13 mouse cellular contexts compared by ENCODE assay signal in the genomic region with DNA sequence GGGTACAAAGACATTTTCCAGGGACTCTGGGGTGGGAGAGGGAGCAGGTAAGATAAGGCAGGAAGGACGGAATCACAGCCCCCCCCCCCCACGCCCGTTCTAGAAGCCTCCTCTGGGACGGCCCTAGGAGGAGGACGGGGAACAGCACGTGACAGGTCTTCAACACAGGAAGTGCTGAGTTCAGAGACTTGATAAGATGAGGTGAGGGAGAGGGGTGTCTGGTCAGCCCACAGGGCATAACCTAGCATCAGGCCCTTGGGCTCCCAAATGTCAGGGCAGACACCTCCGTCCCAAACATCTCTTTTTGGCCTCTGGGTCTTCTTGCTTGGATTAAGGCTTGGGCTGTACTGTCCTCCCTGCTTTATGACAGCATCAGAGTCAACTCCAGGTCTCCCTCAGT. TPM values are rescaled to one million over a fixed set of nuclear protein-coding genes. Genes with fewer than 3 reads are reported as not detected.
A peak's percentile ranks its signal among the peaks of the same experiment; 100 is the strongest.
DNase-seq lines count a peak whose midpoint lies in the region; ATAC-seq and TF ChIP-seq lines count a peak whose summit lies in the region.
"Had no signal": no experiment of that assay in that cellular context is flagged by ENCODE, and none has a peak within 500 bp of the region (broad histone marks: within the 10 kb centered on the region; RNA-seq: fewer than 3 reads in every experiment).

No protein-coding gene starts in this region.

- H3K4me2 ChIP-seq in hindbrain, embryonic 11.5 days (replicated peaks; ENCODE audit: low read depth, low read length): no peak overlapping the region
- no peak overlapping the region for H3K4me2 ChIP-seq in hindbrain, embryonic 13.5 days
- peak overlapping the region; percentile 40; the same call in 1 of the 2 replicates for H3K4me2 ChIP-seq in stomach, embryonic 14.5 days (replicated peaks; ENCODE audit: low read depth, low read length)
- no peak overlapping the region for H3K4me2 ChIP-seq in stomach, postnatal 0 days (replicated peaks; ENCODE audit: low read depth)
- no peak overlapping the region for H3K4me2 ChIP-seq in limb, embryonic 12.5 days
- H3K4me2 ChIP-seq in kidney, embryonic 16.5 days (replicated peaks; ENCODE audit: low read depth, low read length): no peak overlapping the region

- TF ChIP-seq EP300 in stomach, postnatal 0 days (optimal IDR thresholded peaks at IDR 0.05): no peak

- H3K27ac ChIP-seq in hindbrain, embryonic 11.5 days (ENCODE audit: low read depth, low read length): no peak overlapping the region
- no peak overlapping the region for H3K27ac ChIP-seq in hindbrain, embryonic 13.5 days
- H3K27ac ChIP-seq in stomach, embryonic 14.5 days (ENCODE audit: low read length): no peak overlapping the region
- H3K27ac ChIP-seq in stomach, postnatal 0 days (replicated peaks): no peak overlapping the region
- H3K27ac ChIP-seq in limb, embryonic 12.5 days: no peak overlapping the region
- H3K27ac ChIP-seq in kidney, embryonic 16.5 days (ENCODE audit: low read length): no peak overlapping the region

- H3K4me3 ChIP-seq in hindbrain, embryonic 11.5 days (ENCODE audit: low read depth, low read length): no peak overlapping the region
- no peak overlapping the region for H3K4me3 ChIP-seq in hindbrain, embryonic 13.5 days
- H3K4me3 ChIP-seq in stomach, embryonic 14.5 days (ENCODE audit: low read depth, low read length): no peak overlapping the region
- H3K4me3 ChIP-seq in stomach, postnatal 0 days (ENCODE audit: low read depth, low read length): no peak overlapping the region
- peak overlapping the region; percentile 41; the same call in 1 of the 2 replicates for H3K4me3 ChIP-seq in limb, embryonic 12.5 days (replicated peaks)
- H3K4me3 ChIP-seq in kidney, embryonic 16.5 days (ENCODE audit: low read length): no peak overlapping the region

- ATAC-seq in hindbrain, embryonic 11.5 days (ENCODE audit: low FRiP score): peak; percentile 48; the same call in 1 of the 2 replicates
- no peak for ATAC-seq in hindbrain, embryonic 13.5 days (ENCODE audit: low FRiP score)
- ATAC-seq in stomach, embryonic 14.5 days (ENCODE audit: insufficient number of reproducible peaks, insufficient read depth, low FRiP score, low read depth): peak; percentile 20; the same call in 1 of the 2 replicates
- no peak for ATAC-seq in stomach, postnatal 0 days (ENCODE audit: low FRiP score, low TSS enrichment)
- ATAC-seq in limb, embryonic 12.5 days (ENCODE audit: insufficient number of reproducible peaks, insufficient read depth, low FRiP score, low TSS enrichment, low read depth): no peak
- no peak for ATAC-seq in kidney, embryonic 16.5 days (ENCODE audit: low FRiP score, low TSS enrichment)

- H3K4me1 ChIP-seq in hindbrain, embryonic 11.5 days (replicated peaks; ENCODE audit: control insufficient read depth, insufficient read depth, low read length): peaks cover 8% of the 10 kb centered on the region; the same call in 1 of the 2 replicates
- H3K4me1 ChIP-seq in hindbrain, embryonic 13.5 days (replicated peaks): peaks cover 27% of the 10 kb centered on the region
- H3K4me1 ChIP-seq in stomach, embryonic 14.5 days (ENCODE audit: control insufficient read depth, insufficient read depth, low read length): no peaks in the 10 kb centered on the region
- H3K4me1 ChIP-seq in stomach, postnatal 0 days (replicated peaks; ENCODE audit: control insufficient read depth, insufficient read depth): no peaks in the 10 kb centered on the region
- H3K4me1 ChIP-seq in limb, embryonic 12.5 days (replicated peaks): peaks cover 12% of the 10 kb centered on the region
- H3K4me1 ChIP-seq in kidney, embryonic 16.5 days (ENCODE audit: insufficient read depth, low read length): peaks cover 11% of the 10 kb centered on the region

- WGBS in hindbrain, embryonic 11.5 days: 35% methylated on average over 7 of the region's 7 CpGs
- WGBS in hindbrain, embryonic 13.5 days: 66% methylated on average over 7 of the region's 7 CpGs
- WGBS in stomach, embryonic 14.5 days: 42% methylated on average over 7 of the region's 7 CpGs
- WGBS in stomach, postnatal 0 days: 52% methylated on average over 7 of the region's 7 CpGs
- WGBS in limb, embryonic 12.5 days: 50% methylated on average over 7 of the region's 7 CpGs
- WGBS in kidney, embryonic 16.5 days: 61% methylated on average over 7 of the region's 7 CpGs

- H3K9ac ChIP-seq in hindbrain, embryonic 11.5 days (ENCODE audit: low read depth, low read length): no peak overlapping the region
- H3K9ac ChIP-seq in hindbrain, embryonic 13.5 days: no peak overlapping the region
- H3K9ac ChIP-seq in stomach, embryonic 14.5 days (replicated peaks; ENCODE audit: low read depth, low read length): no peak overlapping the region
- no peak overlapping the region for H3K9ac ChIP-seq in stomach, postnatal 0 days (ENCODE audit: low read length)
- H3K9ac ChIP-seq in limb, embryonic 12.5 days (replicated peaks): no peak overlapping the region
- no peak overlapping the region for H3K9ac ChIP-seq in kidney, embryonic 16.5 days (replicated peaks; ENCODE audit: low read length)

- peaks cover 11% of the 10 kb centered on the region for H3K27me3 ChIP-seq in hindbrain, embryonic 11.5 days (ENCODE audit: control insufficient read depth, insufficient read depth, low read length)
- peaks cover 37% of the 10 kb centered on the region for H3K27me3 ChIP-seq in hindbrain, embryonic 13.5 days
- 0 out of 2 replicates have a peak, but pooled peaks cover 6% of the 10 kb centered on the region for H3K27me3 ChIP-seq in stomach, embryonic 14.5 days (ENCODE audit: control insufficient read depth, insufficient read depth, low read length)
- H3K27me3 ChIP-seq in stomach, postnatal 0 days (ENCODE audit: control insufficient read depth, insufficient read depth, low read length): no peaks in the 10 kb centered on the region
- H3K27me3 ChIP-seq in limb, embryonic 12.5 days: peaks cover 65% of the 10 kb centered on the region
- no peaks in the 10 kb centered on the region for H3K27me3 ChIP-seq in splenic B cell, adult 2 months (ENCODE audit: control insufficient read depth, insufficient read depth, low read length, poor library complexity, severe bottlenecking)
- H3K27me3 ChIP-seq in kidney, embryonic 16.5 days (ENCODE audit: insufficient read depth, low read length): peaks cover 9% of the 10 kb centered on the region

- H3K9me3 ChIP-seq in hindbrain, embryonic 11.5 days (ENCODE audit: control insufficient read depth, low read length): no peaks in the 10 kb centered on the region
- no peaks in the 10 kb centered on the region for H3K9me3 ChIP-seq in hindbrain, embryonic 13.5 days
- no peaks in the 10 kb centered on the region for H3K9me3 ChIP-seq in stomach, embryonic 14.5 days (ENCODE audit: control insufficient read depth, low read depth, low read length)
- H3K9me3 ChIP-seq in stomach, postnatal 0 days (ENCODE audit: control insufficient read depth, low read length): no peaks in the 10 kb centered on the region
- H3K9me3 ChIP-seq in limb, embryonic 12.5 days: no peaks in the 10 kb centered on the region
- no peaks in the 10 kb centered on the region for H3K9me3 ChIP-seq in kidney, embryonic 16.5 days (ENCODE audit: low read length)

- H3K36me3 ChIP-seq in hindbrain, embryonic 11.5 days (ENCODE audit: control insufficient read depth, insufficient read depth, low read length): no peaks in the 10 kb centered on the region
- no peaks in the 10 kb centered on the region for H3K36me3 ChIP-seq in hindbrain, embryonic 13.5 days
- no peaks in the 10 kb centered on the region for H3K36me3 ChIP-seq in stomach, embryonic 14.5 days (ENCODE audit: control insufficient read depth, insufficient read depth, low read length)
- H3K36me3 ChIP-seq in stomach, postnatal 0 days (ENCODE audit: control insufficient read depth, insufficient read depth, low read length): no peaks in the 10 kb centered on the region
- H3K36me3 ChIP-seq in limb, embryonic 12.5 days: no peaks in the 10 kb centered on the region
- H3K36me3 ChIP-seq in splenic B cell, adult 2 months (ENCODE audit: control insufficient read depth, insufficient read depth, low read length, poor library complexity, severe bottlenecking): peaks cover 7% of the 10 kb centered on the region; the same call in 1 of the 2 replicates
- H3K36me3 ChIP-seq in kidney, embryonic 16.5 days (ENCODE audit: insufficient read depth, low read length): no peaks in the 10 kb centered on the region

- no peak for TF ChIP-seq CTCF in stomach, postnatal 0 days (IDR thresholded peaks at IDR 0.05; ENCODE audit: low read depth)

- DNase-seq in hindbrain, embryonic 11.5 days (ENCODE audit: low spot score): no peak
- no peak for DNase-seq in stomach, postnatal 0 days (ENCODE audit: low spot score)
- DNase-seq in splenic B cell, adult 2 months (ENCODE audit: low read depth, low spot score): peak; percentile 53
- no peak for DNase-seq in left cerebral cortex, adult 11 months (ENCODE audit: low spot score)
- DNase-seq: cerebellum, adult 9-11 months; gastrocnemius, postnatal 25 days; kidney, adult 18-20 months had no signal

RNA-seq across cellular contexts. Expression of gene Tnfrsf13c, which starts 0.9 kb away (rescaled TPM):
- 0.35 and 0.62 TPM in 2 replicates for polyA plus RNA-seq in hindbrain, embryonic 11.5 days (2014; fragmentation: Nextera tagmentation; extraction: Ambion mirVana)
- polyA plus RNA-seq in hindbrain, embryonic 13.5 days (2015; fragmentation: Nextera tagmentation; extraction: Ambion mirVana): not detected in 2 replicates
- polyA plus RNA-seq in stomach, embryonic 14.5 days (2014; fragmentation: Nextera tagmentation; extraction: Ambion mirVana): 0.18 TPM in 1 of 2 replicates, not detected in the other
- polyA plus RNA-seq in stomach, postnatal 0 days (2015; fragmentation: Nextera tagmentation; extraction: Ambion mirVana): not detected in 2 replicates
- polyA plus RNA-seq in limb, embryonic 12.5 days (2016; fragmentation: Nextera tagmentation; extraction: Ambion mirVana): 0.10 TPM in 1 of 2 replicates, not detected in the other
- polyA plus RNA-seq in kidney, embryonic 16.5 days (2015; fragmentation: Nextera tagmentation; extraction: Ambion mirVana): 0.15 TPM in 1 of 2 replicates, not detected in the other

RNA-seq across cellular contexts. Expression of gene Shisa8, which starts 10.6 kb away (rescaled TPM):
- 1.0 and 1.9 TPM in 2 replicates for polyA plus RNA-seq in hindbrain, embryonic 11.5 days (2014; fragmentation: Nextera tagmentation; extraction: Ambion mirVana)
- polyA plus RNA-seq in hindbrain, embryonic 13.5 days (2015; fragmentation: Nextera tagmentation; extraction: Ambion mirVana): 0.93 and 1.8 TPM in 2 replicates
- polyA plus RNA-seq in stomach, embryonic 14.5 days (2014; fragmentation: Nextera tagmentation; extraction: Ambion mirVana): 0.30 and 0.39 TPM in 2 replicates
- 0.06 and 0.23 TPM in 2 replicates for polyA plus RNA-seq in stomach, postnatal 0 days (2015; fragmentation: Nextera tagmentation; extraction: Ambion mirVana)
- 0.10 and 0.23 TPM in 2 replicates for polyA plus RNA-seq in limb, embryonic 12.5 days (2016; fragmentation: Nextera tagmentation; extraction: Ambion mirVana)
- 0.41 and 0.62 TPM in 2 replicates for polyA plus RNA-seq in kidney, embryonic 16.5 days (2015; fragmentation: Nextera tagmentation; extraction: Ambion mirVana)

RNA-seq across cellular contexts. Expression of gene Cenpm, which starts 21.3 kb away (rescaled TPM):
- polyA plus RNA-seq in hindbrain, embryonic 11.5 days (2014; fragmentation: Nextera tagmentation; extraction: Ambion mirVana): 76.2 and 78.1 TPM in 2 replicates
- 20.0 and 22.0 TPM in 2 replicates for polyA plus RNA-seq in hindbrain, embryonic 13.5 days (2015; fragmentation: Nextera tagmentation; extraction: Ambion mirVana)
- 72.1 and 86.7 TPM in 2 replicates for polyA plus RNA-seq in stomach, embryonic 14.5 days (2014; fragmentation: Nextera tagmentation; extraction: Ambion mirVana)
- 24.0 and 27.0 TPM in 2 replicates for polyA plus RNA-seq in stomach, postnatal 0 days (2015; fragmentation: Nextera tagmentation; extraction: Ambion mirVana)
- 75.5 and 75.7 TPM in 2 replicates for polyA plus RNA-seq in limb, embryonic 12.5 days (2016; fragmentation: Nextera tagmentation; extraction: Ambion mirVana)
- polyA plus RNA-seq in kidney, embryonic 16.5 days (2015; fragmentation: Nextera tagmentation; extraction: Ambion mirVana): 65.9 and 71.2 TPM in 2 replicates

RNA-seq across cellular contexts. Expression of gene 1500009C09Rik, which starts 28.9 kb away (rescaled TPM):
- 0.86 and 1.6 TPM in 2 replicates for polyA plus RNA-seq in hindbrain, embryonic 11.5 days (2014; fragmentation: Nextera tagmentation; extraction: Ambion mirVana)
- polyA plus RNA-seq in hindbrain, embryonic 13.5 days (2015; fragmentation: Nextera tagmentation; extraction: Ambion mirVana): 8.9 and 9.2 TPM in 2 replicates
- polyA plus RNA-seq in stomach, embryonic 14.5 days (2014; fragmentation: Nextera tagmentation; extraction: Ambion mirVana): not detected in 2 replicates
- polyA plus RNA-seq in stomach, postnatal 0 days (2015; fragmentation: Nextera tagmentation; extraction: Ambion mirVana): 0.23 and 0.24 TPM in 2 replicates
- not detected in 2 replicates for polyA plus RNA-seq in limb, embryonic 12.5 days (2016; fragmentation: Nextera tagmentation; extraction: Ambion mirVana)
- not detected in 2 replicates for polyA plus RNA-seq in kidney, embryonic 16.5 days (2015; fragmentation: Nextera tagmentation; extraction: Ambion mirVana)
- polyA plus RNA-seq: heart, embryonic 16.5 days; lung, postnatal 0 days had no signal

RNA-seq across cellular contexts. Expression of gene Sept3, which starts 51.4 kb away (rescaled TPM):
- polyA plus RNA-seq in hindbrain, embryonic 11.5 days (2014; fragmentation: Nextera tagmentation; extraction: Ambion mirVana): 146 and 150 TPM in 2 replicates
- 329 and 346 TPM in 2 replicates for polyA plus RNA-seq in hindbrain, embryonic 13.5 days (2015; fragmentation: Nextera tagmentation; extraction: Ambion mirVana)
- 16.1 and 16.6 TPM in 2 replicates for polyA plus RNA-seq in stomach, embryonic 14.5 days (2014; fragmentation: Nextera tagmentation; extraction: Ambion mirVana)
- polyA plus RNA-seq in stomach, postnatal 0 days (2015; fragmentation: Nextera tagmentation; extraction: Ambion mirVana): 2.1 and 2.9 TPM in 2 replicates
- 45.5 and 46.3 TPM in 2 replicates for polyA plus RNA-seq in limb, embryonic 12.5 days (2016; fragmentation: Nextera tagmentation; extraction: Ambion mirVana)
- 8.6 and 11.3 TPM in 2 replicates for polyA plus RNA-seq in kidney, embryonic 16.5 days (2015; fragmentation: Nextera tagmentation; extraction: Ambion mirVana)

Comparison
In these comparisons a context has a peak if more than half of its experiments do, and no peak if none do; other contexts are left out.
1. ATAC-seq: peak in hindbrain, embryonic 11.5 days (single experiment) and stomach, embryonic 14.5 days (single experiment); none in hindbrain, embryonic 13.5 days (single experiment), stomach, postnatal 0 days (single experiment), limb, embryonic 12.5 days (single experiment) and kidney, embryonic 16.5 days (single experiment).